12 mouse cellular contexts compared by ENCODE assay signal in the genomic region with DNA sequence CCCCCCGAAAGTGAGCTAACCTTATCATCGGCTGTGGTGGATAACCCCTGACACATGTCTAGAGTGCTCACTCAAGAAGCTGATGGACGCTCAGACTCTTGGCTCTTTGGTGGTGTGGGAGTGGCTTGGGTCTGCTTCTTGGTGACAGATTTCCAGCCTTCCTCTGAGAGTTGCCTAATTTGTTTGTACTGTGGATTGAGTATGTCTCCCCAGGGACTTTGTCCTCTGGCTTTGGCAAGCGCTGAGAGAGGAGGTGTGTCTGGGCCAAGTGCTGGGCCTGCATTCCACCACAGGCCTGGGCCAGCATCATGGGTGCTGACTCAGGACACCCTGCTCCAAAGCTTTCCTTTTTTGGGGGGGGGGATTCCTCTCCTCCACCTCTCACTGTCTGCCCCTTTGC. TPM values are rescaled to one million over a fixed set of nuclear protein-coding genes. Genes with fewer than 3 reads are reported as not detected.
DNase-seq lines count a peak whose midpoint lies in the region; ATAC-seq lines count a peak whose summit lies in the region.
"Had no signal": no experiment of that assay in that cellular context is flagged by ENCODE, and none has a peak within 500 bp of the region (broad histone marks: within the 10 kb centered on the region; RNA-seq: fewer than 3 reads in every experiment).

No protein-coding gene starts in this region.

- H3K4me3 ChIP-seq in neural tube, embryonic 15.5 days (replicated peaks), result no peak overlapping the region
- H3K4me3 ChIP-seq in intestine, embryonic 14.5 days (ENCODE audit: low read depth, low read length), result no peak overlapping the region
- no peak overlapping the region for H3K4me3 ChIP-seq in liver, embryonic 12.5 days
- no peak overlapping the region for H3K4me3 ChIP-seq in stomach, embryonic 16.5 days (replicated peaks; ENCODE audit: low read length)
- H3K4me3 ChIP-seq in midbrain, embryonic 13.5 days (replicated peaks), result no peak overlapping the region
- H3K4me3 ChIP-seq: midbrain, embryonic 15.5 days had no signal

- WGBS in neural tube, embryonic 15.5 days, result 53% methylated on average over 4 of the region's 4 CpGs
- 37% methylated on average over 4 of the region's 4 CpGs for WGBS in intestine, embryonic 14.5 days
- WGBS in liver, embryonic 12.5 days (ENCODE audit: insufficient replicate concordance), result 47% methylated on average over 4 of the region's 4 CpGs
- WGBS in stomach, embryonic 16.5 days, result 24% methylated on average over 4 of the region's 4 CpGs
- WGBS in midbrain, embryonic 13.5 days, result 74% methylated on average over 4 of the region's 4 CpGs

- no peaks in the 10 kb centered on the region for H3K27me3 ChIP-seq in neural tube, embryonic 15.5 days (replicated peaks)
- H3K27me3 ChIP-seq in intestine, embryonic 14.5 days (replicated peaks; ENCODE audit: control insufficient read depth, insufficient read depth, low read length), result no peaks in the 10 kb centered on the region
- no peaks in the 10 kb centered on the region for H3K27me3 ChIP-seq in liver, embryonic 12.5 days (replicated peaks)
- no peaks in the 10 kb centered on the region for H3K27me3 ChIP-seq in stomach, embryonic 16.5 days (ENCODE audit: control insufficient read depth, insufficient read depth, low read length)
- H3K27me3 ChIP-seq in midbrain, embryonic 13.5 days, result no peaks in the 10 kb centered on the region
- H3K27me3 ChIP-seq: midbrain, embryonic 15.5 days had no signal

- peak; percentile 31; the same call in 1 of the 2 replicates for ATAC-seq in neural tube, embryonic 15.5 days (ENCODE audit: low FRiP score)
- ATAC-seq in intestine, embryonic 14.5 days (replicated peaks; ENCODE audit: low FRiP score, low TSS enrichment, low read depth), result peak; percentile 78
- peak; percentile 64 for ATAC-seq in liver, embryonic 12.5 days
- peak; percentile 85 for ATAC-seq in stomach, embryonic 16.5 days (ENCODE audit: insufficient read depth, low FRiP score)
- ATAC-seq in midbrain, embryonic 13.5 days, result no peak
- no peak for ATAC-seq in monocyte, adult 5-6 weeks (replicated peaks; ENCODE audit: insufficient number of reproducible peaks, low FRiP score, low TSS enrichment, poor library complexity, severe bottlenecking)
- ATAC-seq: midbrain, embryonic 15.5 days had no signal

- no peaks in the 10 kb centered on the region for H3K9me3 ChIP-seq in neural tube, embryonic 15.5 days (replicated peaks)
- peaks cover 7% of the 10 kb centered on the region for H3K9me3 ChIP-seq in intestine, embryonic 14.5 days (ENCODE audit: control insufficient read depth, low read length)
- H3K9me3 ChIP-seq in liver, embryonic 12.5 days (replicated peaks), result no peaks in the 10 kb centered on the region
- no peaks in the 10 kb centered on the region for H3K9me3 ChIP-seq in stomach, embryonic 16.5 days (replicated peaks; ENCODE audit: control insufficient read depth, low read length)
- H3K9me3 ChIP-seq in midbrain, embryonic 13.5 days, result peaks cover 13% of the 10 kb centered on the region; the same call in 1 of the 2 replicates
- H3K9me3 ChIP-seq: midbrain, embryonic 15.5 days had no signal

- no peak overlapping the region for H3K9ac ChIP-seq in neural tube, embryonic 15.5 days (replicated peaks)
- no peak overlapping the region for H3K9ac ChIP-seq in intestine, embryonic 14.5 days (ENCODE audit: low read length)
- H3K9ac ChIP-seq in liver, embryonic 12.5 days, result no peak overlapping the region
- H3K9ac ChIP-seq in stomach, embryonic 16.5 days (ENCODE audit: low read length), result no peak overlapping the region
- no peak overlapping the region for H3K9ac ChIP-seq in midbrain, embryonic 13.5 days (replicated peaks)
- H3K9ac ChIP-seq: hindbrain, embryonic 14.5 days; midbrain, embryonic 15.5 days had no signal

- 0 out of 2 replicates have a peak, but pooled peaks cover 3% of the 10 kb centered on the region for H3K4me1 ChIP-seq in neural tube, embryonic 15.5 days
- no peaks in the 10 kb centered on the region for H3K4me1 ChIP-seq in intestine, embryonic 14.5 days (replicated peaks; ENCODE audit: control insufficient read depth, insufficient read depth, low read length)
- no peaks in the 10 kb centered on the region for H3K4me1 ChIP-seq in liver, embryonic 12.5 days
- 0 out of 2 replicates have a peak, but pooled peaks cover 3% of the 10 kb centered on the region for H3K4me1 ChIP-seq in stomach, embryonic 16.5 days (ENCODE audit: control insufficient read depth, insufficient read depth, low read length)
- H3K4me1 ChIP-seq in midbrain, embryonic 13.5 days (replicated peaks), result no peaks in the 10 kb centered on the region
- H3K4me1 ChIP-seq: midbrain, embryonic 15.5 days had no signal

- no peak overlapping the region for H3K27ac ChIP-seq in neural tube, embryonic 15.5 days (replicated peaks)
- H3K27ac ChIP-seq in intestine, embryonic 14.5 days (ENCODE audit: low read depth), result no peak overlapping the region
- no peak overlapping the region for H3K27ac ChIP-seq in liver, embryonic 12.5 days
- H3K27ac ChIP-seq in stomach, embryonic 16.5 days (ENCODE audit: low read length), result no peak overlapping the region
- no peak overlapping the region for H3K27ac ChIP-seq in midbrain, embryonic 13.5 days
- H3K27ac ChIP-seq: hindbrain, embryonic 14.5 days; midbrain, embryonic 15.5 days had no signal

- no peak for DNase-seq in neural tube, embryonic 10.5 days (ENCODE audit: extremely low spot score, low spot score)
- DNase-seq in intestine, embryonic 14.5 days (ENCODE audit: low spot score), result no peak
- DNase-seq in spleen, postnatal 36 days (ENCODE audit: low spot score in 2 of 2), result no peak
- DNase-seq: cerebellum, adult 2 months had no signal

- H3K36me3 ChIP-seq in neural tube, embryonic 15.5 days, result no peaks in the 10 kb centered on the region
- no peaks in the 10 kb centered on the region for H3K36me3 ChIP-seq in intestine, embryonic 14.5 days (ENCODE audit: control insufficient read depth, insufficient read depth, low read length)
- H3K36me3 ChIP-seq in liver, embryonic 12.5 days, result no peaks in the 10 kb centered on the region
- H3K36me3 ChIP-seq in stomach, embryonic 16.5 days (ENCODE audit: control insufficient read depth, insufficient read depth, low read length), result no peaks in the 10 kb centered on the region
- no peaks in the 10 kb centered on the region for H3K36me3 ChIP-seq in midbrain, embryonic 13.5 days
- H3K36me3 ChIP-seq: midbrain, embryonic 15.5 days had no signal

- H3K4me2 ChIP-seq in neural tube, embryonic 15.5 days, result no peak overlapping the region
- H3K4me2 ChIP-seq in intestine, embryonic 14.5 days (ENCODE audit: low read length), result no peak overlapping the region
- H3K4me2 ChIP-seq in liver, embryonic 12.5 days, result no peak overlapping the region
- no peak overlapping the region for H3K4me2 ChIP-seq in stomach, embryonic 16.5 days (ENCODE audit: low read depth, low read length)
- no peak overlapping the region for H3K4me2 ChIP-seq in midbrain, embryonic 13.5 days (replicated peaks)
- H3K4me2 ChIP-seq: hindbrain, embryonic 14.5 days; midbrain, embryonic 15.5 days had no signal

RNA-seq across cellular contexts. Expression of gene Fam181a, which starts 28.9 kb away (rescaled TPM):
- 4.9 and 6.9 TPM in 2 replicates for polyA plus RNA-seq in neural tube, embryonic 15.5 days (2015; fragmentation: Nextera tagmentation; extraction: Ambion mirVana)
- polyA plus RNA-seq in intestine, embryonic 14.5 days (2014; fragmentation: Nextera tagmentation; extraction: Ambion mirVana), result not detected in 2 replicates
- not detected in 2 replicates for polyA plus RNA-seq in liver, embryonic 12.5 days (2016; fragmentation: Nextera tagmentation; extraction: Ambion mirVana)
- not detected in 2 replicates for polyA plus RNA-seq in stomach, embryonic 16.5 days (2015; fragmentation: Nextera tagmentation; extraction: Ambion mirVana)
- 19.4 and 21.1 TPM in 2 replicates for polyA plus RNA-seq in midbrain, embryonic 13.5 days (2015; fragmentation: Nextera tagmentation; extraction: Ambion mirVana)
- total RNA-seq in monocyte, adult 5-6 weeks (2017), result not detected in 3 replicates
- total RNA-seq: MEL had no signal

RNA-seq across cellular contexts. Expression of gene Prima1, which starts 40.0 kb away (rescaled TPM):
- 2.0 and 3.2 TPM in 2 replicates for polyA plus RNA-seq in neural tube, embryonic 15.5 days (2015; fragmentation: Nextera tagmentation; extraction: Ambion mirVana)
- polyA plus RNA-seq in intestine, embryonic 14.5 days (2014; fragmentation: Nextera tagmentation; extraction: Ambion mirVana), result 1.8 and 2.7 TPM in 2 replicates
- polyA plus RNA-seq in liver, embryonic 12.5 days (2016; fragmentation: Nextera tagmentation; extraction: Ambion mirVana), result not detected in 2 replicates
- 0.90 and 1.3 TPM in 2 replicates for polyA plus RNA-seq in stomach, embryonic 16.5 days (2015; fragmentation: Nextera tagmentation; extraction: Ambion mirVana)
- 1.6 and 2.1 TPM in 2 replicates for polyA plus RNA-seq in midbrain, embryonic 13.5 days (2015; fragmentation: Nextera tagmentation; extraction: Ambion mirVana)
- not detected in 3 replicates for total RNA-seq in monocyte, adult 5-6 weeks (2017)
- total RNA-seq: MEL had no signal

Comparison
In these comparisons a context has a peak if more than half of its experiments do, and no peak if none do; other contexts are left out.
1. ATAC-seq: peak in neural tube, embryonic 15.5 days (single experiment), intestine, embryonic 14.5 days (single experiment), liver, embryonic 12.5 days (single experiment) and stomach, embryonic 16.5 days (single experiment); none in midbrain, embryonic 13.5 days (single experiment) and monocyte, adult 5-6 weeks (single experiment).